12 mouse cellular contexts compared by ENCODE assay signal in the genomic region with DNA sequence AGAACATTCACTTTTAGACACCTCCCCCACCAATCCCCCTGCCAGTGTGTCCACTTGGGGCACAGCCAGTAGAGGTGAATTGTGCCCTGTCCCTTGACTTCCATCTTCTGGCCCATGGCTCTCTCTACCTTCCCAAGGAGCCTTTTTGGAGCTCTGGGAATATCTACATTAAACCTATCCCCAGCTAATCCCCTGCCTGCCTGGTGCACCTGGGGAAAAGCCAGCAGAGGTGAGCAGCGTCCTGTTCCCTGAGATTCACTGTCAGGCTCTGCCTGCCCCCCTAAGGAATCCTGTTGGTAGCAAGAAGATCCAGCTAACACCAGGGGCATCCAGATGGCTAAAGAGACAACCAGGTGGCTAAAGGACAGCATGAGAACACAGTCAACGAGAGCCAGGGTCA.
"Had no signal": no experiment of that assay in that cellular context is flagged by ENCODE, and none has a peak within 500 bp of the region (broad histone marks: within the 10 kb centered on the region; RNA-seq: fewer than 3 reads in every experiment).

No protein-coding gene starts in this region.

- DNase-seq: retina, postnatal 1 day; right cerebral cortex, adult 18-20 months; right cerebral cortex, postnatal 14 days; right cerebral cortex, postnatal 25 days; right cerebral cortex, postnatal 4 days; spleen, adult 18-20 months; thymus, adult 18-20 months; thymus, adult 2 months; thymus, postnatal 14 days; thymus, postnatal 25 days; thymus, postnatal 36 days; thymus, postnatal 4 days had no signal
